In genomic region chr1:74121821-74122576, GRCm38 (mm10) we compare ENCODE assay signal across 11 mouse cellular contexts. TPM values are rescaled to one million over a fixed set of nuclear protein-coding genes. Genes with fewer than 3 reads are reported as not detected.
DNase-seq lines count a peak whose midpoint lies in the region; ATAC-seq and TF ChIP-seq lines count a peak whose summit lies in the region.
"Had no signal": no experiment of that assay in that cellular context is flagged by ENCODE, and none has a peak within 500 bp of the region (broad histone marks: within the 10 kb centered on the region; RNA-seq: fewer than 3 reads in every experiment).

No protein-coding gene starts in this region.

- H3K9ac ChIP-seq in kidney, embryonic 16.5 days (replicated peaks; ENCODE audit: low read length), result no peak overlapping the region
- no peak overlapping the region for H3K9ac ChIP-seq in heart, postnatal 0 days (replicated peaks; ENCODE audit: low read depth, low read length)
- no peak overlapping the region for H3K9ac ChIP-seq in liver, embryonic 12.5 days
- H3K9ac ChIP-seq: embryonic facial prominence, embryonic 12.5 days had no signal

- no peak for TF ChIP-seq EP300 in heart, postnatal 0 days (IDR thresholded peaks at IDR 0.05; ENCODE audit: low read depth)

- no peaks in the 10 kb centered on the region for H3K9me3 ChIP-seq in kidney, embryonic 16.5 days (ENCODE audit: low read length)
- H3K9me3 ChIP-seq in heart, postnatal 0 days (replicated peaks; ENCODE audit: control insufficient read depth, low read length), result no peaks in the 10 kb centered on the region
- no peaks in the 10 kb centered on the region for H3K9me3 ChIP-seq in liver, embryonic 12.5 days (replicated peaks)
- H3K9me3 ChIP-seq: embryonic facial prominence, embryonic 12.5 days; G1E had no signal

- TF ChIP-seq CTCF in heart, postnatal 0 days (IDR thresholded peaks at IDR 0.05; ENCODE audit: low read depth), result no peak

- H3K4me3 ChIP-seq in kidney, embryonic 16.5 days (ENCODE audit: low read length), result no peak overlapping the region
- H3K4me3 ChIP-seq in heart, postnatal 0 days (ENCODE audit: low read depth, low read length), result no peak overlapping the region
- H3K4me3 ChIP-seq in liver, embryonic 12.5 days, result no peak overlapping the region
- H3K4me3 ChIP-seq: embryonic facial prominence, embryonic 12.5 days had no signal

- no peak overlapping the region for H3K27ac ChIP-seq in kidney, embryonic 16.5 days (ENCODE audit: low read length)
- peak overlapping the region; percentile 60 for H3K27ac ChIP-seq in heart, postnatal 0 days (ENCODE audit: low read depth)
- no peak overlapping the region for H3K27ac ChIP-seq in liver, embryonic 12.5 days
- H3K27ac ChIP-seq: embryonic facial prominence, embryonic 12.5 days had no signal

- no peak overlapping the region for H3K4me2 ChIP-seq in kidney, embryonic 16.5 days (replicated peaks; ENCODE audit: low read depth, low read length)
- 0 out of 2 replicates have a peak overlapping the region, but pooled peaks have one; percentile 2 for H3K4me2 ChIP-seq in heart, postnatal 0 days (ENCODE audit: low read depth, low read length)
- no peak overlapping the region for H3K4me2 ChIP-seq in liver, embryonic 12.5 days
- H3K4me2 ChIP-seq: embryonic facial prominence, embryonic 12.5 days had no signal

- H3K27me3 ChIP-seq in kidney, embryonic 16.5 days (ENCODE audit: insufficient read depth, low read length), result 0 out of 2 replicates have a peak, but pooled peaks cover 3% of the 10 kb centered on the region
- no peaks in the 10 kb centered on the region for H3K27me3 ChIP-seq in heart, postnatal 0 days (ENCODE audit: control insufficient read depth, insufficient read depth, low read length)
- H3K27me3 ChIP-seq in liver, embryonic 12.5 days (replicated peaks), result peaks cover 89% of the 10 kb centered on the region

- H3K36me3 ChIP-seq in kidney, embryonic 16.5 days (ENCODE audit: insufficient read depth, low read length), result no peaks in the 10 kb centered on the region
- H3K36me3 ChIP-seq in heart, postnatal 0 days (replicated peaks; ENCODE audit: control insufficient read depth, insufficient read depth, low read length), result no peaks in the 10 kb centered on the region
- H3K36me3 ChIP-seq in liver, embryonic 12.5 days, result no peaks in the 10 kb centered on the region
- H3K36me3 ChIP-seq: embryonic facial prominence, embryonic 12.5 days; G1E had no signal

- H3K4me1 ChIP-seq in kidney, embryonic 16.5 days (ENCODE audit: insufficient read depth, low read length), result peaks cover 18% of the 10 kb centered on the region
- peaks cover 55% of the 10 kb centered on the region for H3K4me1 ChIP-seq in heart, postnatal 0 days (ENCODE audit: control insufficient read depth, insufficient read depth)
- peaks cover 14% of the 10 kb centered on the region for H3K4me1 ChIP-seq in liver, embryonic 12.5 days

- no peak for ATAC-seq in kidney, embryonic 16.5 days (ENCODE audit: low FRiP score, low TSS enrichment)
- ATAC-seq in heart, postnatal 0 days (ENCODE audit: insufficient read depth, low read depth), result peak; percentile 37
- ATAC-seq in liver, embryonic 12.5 days, result no peak

- DNase-seq in kidney, adult 11 months, result peak; percentile 90
- peak; percentile 79 for DNase-seq in adrenal gland, adult 2 months
- DNase-seq in heart, postnatal 0 days (ENCODE audit: low spot score), result peak; percentile 62
- peak; percentile 13 to 61 for DNase-seq in left cerebral cortex, adult 8-10 months (ENCODE audit: low spot score in 2 of 2)
- DNase-seq in right cerebral cortex, adult 18-20 months, result peak; percentile 55
- DNase-seq in embryo, embryonic 10.5 days (ENCODE audit: low spot score), result no peak

- 46% methylated on average over 9 of the region's 9 CpGs for WGBS in kidney, embryonic 16.5 days
- 24% methylated on average over 9 of the region's 9 CpGs for WGBS in heart, postnatal 0 days
- WGBS in liver, embryonic 12.5 days (ENCODE audit: insufficient replicate concordance), result 37% methylated on average over 9 of the region's 9 CpGs

RNA-seq across cellular contexts. Expression of gene Tns1, which starts 2.2 kb away (rescaled TPM):
- polyA plus RNA-seq in kidney, embryonic 16.5 days (2015; fragmentation: Nextera tagmentation; extraction: Ambion mirVana), result 77.3 and 78.3 TPM in 2 replicates
- 100 to 1,000 TPM; 424 to 432 TPM for total RNA-seq in adrenal gland, adult 2 months (2021)
- polyA plus RNA-seq in adrenal gland, adult 2 months (2012; rRNA removed), result 523 and 701 TPM in 2 replicates
- total RNA-seq in heart, postnatal 0 days (2014; rRNA removed; ENCODE audit: low replicate concordance), result 458 and 512 TPM in 2 replicates
- polyA plus RNA-seq in heart, postnatal 0 days (2015; fragmentation: Nextera tagmentation; extraction: Ambion mirVana), result 108 and 125 TPM in 2 replicates
- 10 to 100 TPM; 40.6 to 59.2 (median 49.2) TPM for total RNA-seq in left cerebral cortex, adult 8-10 months (2022)
- polyA plus RNA-seq in liver, embryonic 12.5 days (2016; fragmentation: Nextera tagmentation; extraction: Ambion mirVana), result 13.1 and 16.1 TPM in 2 replicates

RNA-seq across cellular contexts. Expression of gene Rufy4, which starts 3.3 kb away (rescaled TPM):
- polyA plus RNA-seq in kidney, embryonic 16.5 days (2015; fragmentation: Nextera tagmentation; extraction: Ambion mirVana), result 0.22 and 0.32 TPM in 2 replicates
- 1 to 10 TPM; 1.0 to 2.2 TPM for total RNA-seq in adrenal gland, adult 2 months (2021)
- polyA plus RNA-seq in adrenal gland, adult 2 months (2012; rRNA removed), result 0.45 and 0.90 TPM in 2 replicates
- total RNA-seq in heart, postnatal 0 days (2014; rRNA removed; ENCODE audit: low replicate concordance), result 0.58 TPM in 1 of 2 replicates, not detected in the other
- 0.37 and 0.52 TPM in 2 replicates for polyA plus RNA-seq in heart, postnatal 0 days (2015; fragmentation: Nextera tagmentation; extraction: Ambion mirVana)
- not detected for total RNA-seq in left cerebral cortex, adult 8-10 months (2022)
- polyA plus RNA-seq in liver, embryonic 12.5 days (2016; fragmentation: Nextera tagmentation; extraction: Ambion mirVana), result 0.16 and 0.20 TPM in 2 replicates
- total RNA-seq: layer of hippocampus, postnatal 36 days had no signal
- polyA plus RNA-seq: G1E had no signal

RNA-seq across cellular contexts. Expression of gene Cxcr2, which starts 31.8 kb away (rescaled TPM):
- 0.11 and 0.24 TPM in 2 replicates for polyA plus RNA-seq in kidney, embryonic 16.5 days (2015; fragmentation: Nextera tagmentation; extraction: Ambion mirVana)
- total RNA-seq in adrenal gland, adult 2 months (2021), result under 1 TPM in 1 of 2 experiments, not detected in 1; 0.21 TPM
- polyA plus RNA-seq in adrenal gland, adult 2 months (2012; rRNA removed), result not detected in 2 replicates
- total RNA-seq in heart, postnatal 0 days (2014; rRNA removed; ENCODE audit: low replicate concordance), result not detected in 2 replicates
- 0.08 and 0.15 TPM in 2 replicates for polyA plus RNA-seq in heart, postnatal 0 days (2015; fragmentation: Nextera tagmentation; extraction: Ambion mirVana)
- total RNA-seq in left cerebral cortex, adult 8-10 months (2022), result under 1 TPM in 1 of 4 experiments, not detected in 3; 0.14 TPM
- 0.65 and 0.97 TPM in 2 replicates for polyA plus RNA-seq in liver, embryonic 12.5 days (2016; fragmentation: Nextera tagmentation; extraction: Ambion mirVana)
- polyA plus RNA-seq: G1E had no signal
